Comparison of ENCODE assay signal across 11 mouse cellular contexts in the genomic region with DNA sequence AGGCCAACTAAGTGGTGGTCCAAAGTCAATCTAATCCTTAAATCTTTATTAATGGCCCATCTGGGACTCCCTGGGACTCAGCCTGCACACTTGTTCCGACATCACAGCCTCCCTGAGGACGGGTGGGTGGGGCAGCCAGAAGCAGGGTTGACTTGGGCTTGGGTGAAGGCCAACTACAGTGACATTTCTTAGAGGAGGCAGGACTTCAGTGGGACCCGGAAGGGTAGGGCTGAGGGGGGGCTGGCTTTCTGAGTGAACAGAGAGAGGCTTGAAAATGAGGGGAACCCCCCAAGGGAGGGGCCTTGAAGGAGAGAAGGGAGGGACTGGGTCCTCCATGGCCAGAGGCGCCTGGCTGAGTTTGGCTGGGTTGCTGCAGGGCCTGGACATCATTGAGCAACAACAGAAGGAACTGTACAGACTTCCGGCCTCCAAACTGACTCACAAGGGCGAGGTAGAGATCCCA. TPM values are rescaled to one million over a fixed set of nuclear protein-coding genes. Genes with fewer than 3 reads are reported as not detected.
DNase-seq lines count a peak whose midpoint lies in the region; ATAC-seq and TF ChIP-seq lines count a peak whose summit lies in the region.
"Had no signal": no experiment of that assay in that cellular context is flagged by ENCODE, and none has a peak within 500 bp of the region (broad histone marks: within the 10 kb centered on the region; RNA-seq: fewer than 3 reads in every experiment).

No protein-coding gene starts in this region.

- H3K9ac ChIP-seq in heart, postnatal 0 days (replicated peaks; ENCODE audit: low read depth, low read length) = no peak overlapping the region
- H3K9ac ChIP-seq in hindbrain, embryonic 16.5 days (ENCODE audit: low read depth, low read length) = no peak overlapping the region
- H3K9ac ChIP-seq: liver, embryonic 13.5 days had no signal

- no peak overlapping the region for H3K4me3 ChIP-seq in gastrocnemius, adult 2 months
- H3K4me3 ChIP-seq in C2C12 (ENCODE audit: insufficient read depth, poor library complexity, severe bottlenecking) = no peak overlapping the region
- H3K4me3 ChIP-seq in heart, postnatal 0 days (ENCODE audit: low read depth, low read length) = no peak overlapping the region
- H3K4me3 ChIP-seq in hindbrain, embryonic 16.5 days (ENCODE audit: low read length) = no peak overlapping the region
- H3K4me3 ChIP-seq: liver, embryonic 13.5 days; myocyte had no signal

- H3K79me2 ChIP-seq in C2C12 (ENCODE audit: control insufficient read depth, insufficient read depth) = no peaks in the 10 kb centered on the region

- H3K4me1 ChIP-seq in heart, postnatal 0 days (ENCODE audit: control insufficient read depth, insufficient read depth) = no peaks in the 10 kb centered on the region
- H3K4me1 ChIP-seq in hindbrain, embryonic 16.5 days (ENCODE audit: control insufficient read depth, insufficient read depth, low read depth, low read length) = no peaks in the 10 kb centered on the region
- H3K4me1 ChIP-seq: liver, embryonic 13.5 days had no signal

- DNase-seq in gastrocnemius, adult 2 months = peak; percentile 69
- DNase-seq in gastrocnemius, postnatal 10 days = no peak
- DNase-seq in heart, postnatal 0 days (ENCODE audit: low spot score) = no peak
- peak; percentile 64 to 76 for DNase-seq in lung, postnatal 4 days
- no peak for DNase-seq in frontal cortex, postnatal 36 days (ENCODE audit: low spot score in 2 of 2)
- no peak for DNase-seq in left cerebral cortex, postnatal 36 days (ENCODE audit: low spot score in 2 of 2)
- DNase-seq: liver, embryonic 13.5 days had no signal

- H3K27me3 ChIP-seq in C2C12 (ENCODE audit: control insufficient read depth, insufficient read depth, insufficient read length) = peaks cover 8% of the 10 kb centered on the region
- no peaks in the 10 kb centered on the region for H3K27me3 ChIP-seq in heart, postnatal 0 days (ENCODE audit: control insufficient read depth, insufficient read depth, low read length)
- H3K27me3 ChIP-seq in hindbrain, embryonic 16.5 days (replicated peaks; ENCODE audit: control insufficient read depth, insufficient read depth, low read length) = no peaks in the 10 kb centered on the region; the same call in 1 of the 2 replicates

- ATAC-seq in heart, postnatal 0 days (ENCODE audit: insufficient read depth, low read depth) = peak; percentile 28; the same call in 1 of the 2 replicates
- no peak for ATAC-seq in hindbrain, embryonic 16.5 days

- 47% methylated on average over 6 of the region's 6 CpGs for WGBS in heart, postnatal 0 days
- WGBS in hindbrain, embryonic 16.5 days = 78% methylated on average over 6 of the region's 6 CpGs

- TF ChIP-seq EP300 in heart, postnatal 0 days (IDR thresholded peaks at IDR 0.05; ENCODE audit: low read depth) = no peak

- no peak overlapping the region for H3K4me2 ChIP-seq in heart, postnatal 0 days (ENCODE audit: low read depth, low read length)
- no peak overlapping the region for H3K4me2 ChIP-seq in hindbrain, embryonic 16.5 days (ENCODE audit: low read length)
- H3K4me2 ChIP-seq: liver, embryonic 13.5 days had no signal

- H3K9me3 ChIP-seq in heart, postnatal 0 days (replicated peaks; ENCODE audit: control insufficient read depth, low read length) = no peaks in the 10 kb centered on the region
- no peaks in the 10 kb centered on the region for H3K9me3 ChIP-seq in hindbrain, embryonic 16.5 days (ENCODE audit: control insufficient read depth, low read length)
- H3K9me3 ChIP-seq: liver, embryonic 13.5 days had no signal

- intact Hi-C loops in gastrocnemius, adult 2 months (cut with DNase I) = no loop called here
- intact Hi-C loops in left cerebral cortex, postnatal 36 days (cut with DNase I) = no loop called here

- TF ChIP-seq CTCF in gastrocnemius, adult 2 months (IDR thresholded peaks at IDR 0.05) = no peak
- TF ChIP-seq CTCF in C2C12 (IDR thresholded peaks at IDR 0.05; ENCODE audit: control insufficient read depth, insufficient read depth, insufficient read length) = no peak
- TF ChIP-seq CTCF in heart, postnatal 0 days (IDR thresholded peaks at IDR 0.05; ENCODE audit: low read depth) = no peak

- H3K27ac ChIP-seq in gastrocnemius, adult 2 months = no peak overlapping the region
- no peak overlapping the region for H3K27ac ChIP-seq in heart, postnatal 0 days (ENCODE audit: low read depth)
- H3K27ac ChIP-seq in hindbrain, embryonic 16.5 days (ENCODE audit: low read depth, low read length) = no peak overlapping the region
- H3K27ac ChIP-seq: liver, embryonic 13.5 days had no signal

- no peak overlapping the region for H3ac ChIP-seq in C2C12 (ENCODE audit: control insufficient read depth, insufficient read length, low read depth)

- H3K36me3 ChIP-seq in C2C12 (ENCODE audit: control insufficient read depth, insufficient read depth) = no peaks in the 10 kb centered on the region
- no peaks in the 10 kb centered on the region for H3K36me3 ChIP-seq in heart, postnatal 0 days (replicated peaks; ENCODE audit: control insufficient read depth, insufficient read depth, low read length)
- no peaks in the 10 kb centered on the region for H3K36me3 ChIP-seq in hindbrain, embryonic 16.5 days (ENCODE audit: control insufficient read depth, insufficient read depth, low read length)
- H3K36me3 ChIP-seq: liver, embryonic 13.5 days had no signal

- no peaks in the 10 kb centered on the region for H3K79me3 ChIP-seq in C2C12 (ENCODE audit: low read depth)

TF ChIP-seq in C2C12, 6 proteins besides CTCF, POLR2A, EP300 and RAD21:
- TF ChIP-seq CEBPB (IDR thresholded peaks at IDR 0.05; ENCODE audit: low read depth) (peak; percentile 74), USF1 (IDR thresholded peaks at IDR 0.05; ENCODE audit: low read depth) (no peak), MAX (IDR thresholded peaks at IDR 0.05) (no peak), FOSL1 (IDR thresholded peaks at IDR 0.05; ENCODE audit: insufficient read depth, low read length, poor library complexity, severe bottlenecking) (no peak), MYOG (IDR thresholded peaks at IDR 0.05; ENCODE audit: control insufficient read depth, extremely low read depth, insufficient read length) (no peak)

RNA-seq across cellular contexts. Expression of a gene that starts 22.3 kb away (rescaled TPM):
- total RNA-seq in gastrocnemius, adult 2 months (2021) = not detected
- not detected for total RNA-seq in gastrocnemius, postnatal 10 days (2021)
- 0.02 TPM for polyA plus RNA-seq in C2C12 (2012; fragmentation: generic; extraction: Trizol)
- 0.70 TPM in 1 of 2 replicates, not detected in the other for total RNA-seq in heart, postnatal 0 days (2014; rRNA removed; ENCODE audit: low replicate concordance)
- 0.04 and 0.05 TPM in 2 replicates for polyA plus RNA-seq in heart, postnatal 0 days (2015; fragmentation: Nextera tagmentation; extraction: Ambion mirVana)
- not detected in 2 replicates for polyA plus RNA-seq in hindbrain, embryonic 16.5 days (2015; fragmentation: Nextera tagmentation; extraction: Ambion mirVana)
- total RNA-seq in left cerebral cortex, postnatal 36 days (2021) = under 1 TPM; 0.22 to 0.48 TPM
- polyA plus RNA-seq: liver, embryonic 13.5 days; myocyte; small intestine, adult 2 months had no signal

RNA-seq across cellular contexts. Expression of a gene that starts 33.3 kb away (rescaled TPM):
- under 1 TPM; 0.48 to 0.59 TPM for total RNA-seq in gastrocnemius, adult 2 months (2021)
- 1 to 10 TPM; 2.5 to 2.6 TPM for total RNA-seq in gastrocnemius, postnatal 10 days (2021)
- polyA plus RNA-seq in C2C12 (2012; fragmentation: generic; extraction: Trizol) = 0.06 TPM
- 7.3 and 10.6 TPM in 2 replicates for total RNA-seq in heart, postnatal 0 days (2014; rRNA removed; ENCODE audit: low replicate concordance)
- polyA plus RNA-seq in heart, postnatal 0 days (2015; fragmentation: Nextera tagmentation; extraction: Ambion mirVana) = 0.48 and 0.59 TPM in 2 replicates
- 13.4 and 14.9 TPM in 2 replicates for polyA plus RNA-seq in hindbrain, embryonic 16.5 days (2015; fragmentation: Nextera tagmentation; extraction: Ambion mirVana)
- 100 to 1,000 TPM; 401 TPM for total RNA-seq in left cerebral cortex, postnatal 36 days (2021)

Comparison
In these comparisons a context has a peak if more than half of its experiments do, and no peak if none do; other contexts are left out.
1. DNase-seq: peak in gastrocnemius, adult 2 months (single experiment) and lung, postnatal 4 days (2 of 2); none in gastrocnemius, postnatal 10 days (single experiment), heart, postnatal 0 days (single experiment), frontal cortex, postnatal 36 days (0 of 2) and left cerebral cortex, postnatal 36 days (0 of 2).
2. RNA of a gene that starts 33.3 kb away (total RNA-seq): 401 TPM in left cerebral cortex, postnatal 36 days; 7.3 to 10.6 TPM in heart, postnatal 0 days, 2.5 to 2.6 TPM in gastrocnemius, postnatal 10 days and 0.48 to 0.59 TPM in gastrocnemius, adult 2 months; every median in the first group is over 10 times any median in the second.